Mouse (Mus musculus) limb, embryonic 14.5 days (tissue): ENCODE measurements around the gene Dnm2. TPM values are rescaled to one million over a fixed set of nuclear protein-coding genes. Genes with fewer than 3 reads are reported as not detected.

Experiments
- ATAC-seq: fragments of 200-750 bp; cut with Nextera tagmentation; 2 replicates; pipeline ENCODE4 v1.8.0; 2017; ENCODE audit warnings: low read depth, moderate number of reproducible peaks, moderate TSS enrichment; ENCODE audit not compliant: low FRiP score
- DNase-seq: peaks from one replicate; pipeline ENCODE4 v3.0.0-alpha.2; 2015; ENCODE audit warnings: low spot score
- H3K27ac ChIP-seq: fragments of 300-500 bp; sonication (generic); replicated peaks from 2 replicates; pipeline ENCODE4 v1.5.1; 2014; ENCODE audit warnings: low read depth, mild to moderate bottlenecking, low read length, moderate library complexity, mixed read lengths
- H3K27me3 ChIP-seq: fragments of 300-500 bp; sonication (generic); 2 replicates; pipeline ENCODE4 v1.6.1; 2014; ENCODE audit warnings: low read length, mixed read lengths; ENCODE audit not compliant: control insufficient read depth, insufficient read depth
- H3K36me3 ChIP-seq: fragments of 300-500 bp; sonication (generic); 2 replicates; pipeline ENCODE4 v1.6.1; 2014; ENCODE audit warnings: mild to moderate bottlenecking, low read length, moderate library complexity, mixed read lengths; ENCODE audit not compliant: control insufficient read depth, insufficient read depth
- H3K4me1 ChIP-seq: fragments of 300-500 bp; sonication (generic); 2 replicates; pipeline ENCODE4 v1.6.1; 2014; ENCODE audit warnings: antibody characterized with exemption, low read length, mixed read lengths; ENCODE audit not compliant: control insufficient read depth, insufficient read depth
- H3K4me2 ChIP-seq: fragments of 300-500 bp; sonication (generic); replicated peaks from 2 replicates; pipeline ENCODE4 v1.6.1; 2014; ENCODE audit warnings: low read depth, mild to moderate bottlenecking, low read length, moderate library complexity; ENCODE audit not compliant: severe bottlenecking
- H3K4me3 ChIP-seq: fragments of 300-500 bp; sonication (generic); replicated peaks from 2 replicates; pipeline ENCODE4 v1.5.1; 2014; ENCODE audit warnings: low read length
- H3K9ac ChIP-seq: fragments of 300-500 bp; sonication (generic); 2 replicates; pipeline ENCODE4 v1.6.1; 2014; ENCODE audit warnings: mild to moderate bottlenecking, low read depth, low read length, moderate library complexity; ENCODE audit not compliant: severe bottlenecking
- H3K9me3 ChIP-seq: fragments of 300-500 bp; sonication (generic); 2 replicates; pipeline ENCODE4 v1.6.1; 2016; ENCODE audit warnings: low read length; ENCODE audit not compliant: control insufficient read depth
- POLR2A ChIP-seq: fragments of 200-500 bp; IDR thresholded peaks from 2 replicates; pipeline ENCODE4 v1.8.0; 2012; ENCODE audit warnings: inconsistent platforms, mild to moderate bottlenecking, moderate library complexity, borderline replicate concordance; ENCODE audit not compliant: insufficient read depth, insufficient read length; ENCODE audit errors: extremely low read depth
- WGBS: fragments of 180-500 bp; shearing (Covaris S2); extraction: QIAGEN DNeasy Blood & Tissue Kit; methylation state at CpG from one replicate; pipeline ENCODE4 v1.1.7; 2014; 5-methylcytosine and 5-hydroxymethylcytosine counted together
- polyA plus RNA-seq, 2 experiments: library from polyadenylated mRNA; depleted of rRNA in 1 of 2; stranded (reverse) in 1 of 2; unstranded in 1 of 2; fragments of >200 nt; fragmentation: Nextera tagmentation in 1 of 2; extraction: Ambion mirVana in 1 of 2; gene quantifications; 2 replicates each; pipeline versions ENCODE4 v1.2.1 to v1.2.3; 2012 to 2014

Dnm2 gene
- polyA plus RNA-seq, 2 experiments: 62.6 to 68.3 TPM

- Histone ChIP-seq H3K36me3 (0 out of 2 replicates have a peak, but pooled peaks cover 2% of the 10 kb centered on the region), H3K9me3 (no peaks in the 10 kb centered on the region), H3K27me3 (no peaks in the 10 kb centered on the region), H3K27ac (no peak overlapping the region), H3K4me3 (no peak overlapping the region), H3K4me1 (no peaks in the 10 kb centered on the region), H3K4me2 (no peak overlapping the region), H3K9ac (no peak overlapping the region)
- TF ChIP-seq POLR2A: no peak
- DNase-seq: no peak
- no peak for ATAC-seq
- 77% methylated on average over 8 of the region's 8 CpGs for WGBS
Measured at GRCm38 (mm10) chr9:21451870-21452269, 27.2 kb downstream of the Dnm2 start.

DNA sequence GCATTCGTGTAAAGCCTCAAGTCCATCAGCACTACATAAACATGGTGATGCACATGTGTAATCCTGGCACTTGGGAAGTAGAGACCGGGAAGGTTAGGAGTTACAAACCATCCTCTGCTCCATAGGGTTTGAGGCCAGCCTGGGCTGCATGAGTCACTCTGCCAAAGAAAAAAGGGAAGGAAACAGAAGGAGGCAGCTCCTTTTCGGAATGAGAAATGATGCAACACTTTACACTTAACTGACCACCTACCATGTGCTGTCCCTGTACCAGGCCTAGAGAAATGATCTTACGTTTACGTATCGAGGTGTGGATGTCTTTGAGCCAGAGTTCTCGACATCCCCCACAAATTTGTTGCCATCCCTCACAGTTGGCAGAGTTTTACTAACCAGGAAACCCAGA is 28.3 kb downstream of the Dnm2 start:
- Histone ChIP-seq H3K4me1 (no peaks in the 10 kb centered on the region), H3K4me3 (no peak overlapping the region), H3K4me2 (no peak overlapping the region), H3K9me3 (no peaks in the 10 kb centered on the region), H3K27ac (no peak overlapping the region), H3K36me3 (peaks cover 3% of the 10 kb centered on the region; the same call in 1 of the 2 replicates), H3K9ac (no peak overlapping the region), H3K27me3 (no peaks in the 10 kb centered on the region)
- ATAC-seq: no peak
- DNase-seq: no peak
- TF ChIP-seq POLR2A: no peak
- WGBS: 86% methylated on average over 7 of the region's 7 CpGs

DNA sequence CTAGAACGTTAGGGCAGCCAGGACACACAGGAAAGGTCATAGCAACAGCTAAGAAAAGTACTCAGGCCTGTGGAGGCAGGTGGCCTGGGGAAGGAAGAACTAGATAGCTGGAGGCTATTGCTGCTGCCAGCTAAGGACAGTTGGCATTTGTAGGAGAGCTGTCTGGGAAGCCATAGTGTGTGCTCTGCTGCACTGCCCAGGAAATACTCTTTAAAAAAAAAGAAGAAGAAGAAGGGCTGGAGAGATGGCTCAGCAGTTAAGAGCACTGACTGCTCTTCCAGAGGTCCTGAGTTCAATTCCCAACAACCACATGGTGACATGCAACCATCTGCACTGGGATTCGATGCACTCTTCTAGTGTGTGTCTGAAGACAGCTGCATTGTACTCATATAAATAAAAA is 28.8 kb downstream of the Dnm2 start:
- H3K4me1 ChIP-seq: no peaks in the 10 kb centered on the region
- 87% methylated on average over 2 of the region's 2 CpGs for WGBS
- ATAC-seq: no peak
- H3K9me3 ChIP-seq: no peaks in the 10 kb centered on the region
- no peak overlapping the region for H3K27ac ChIP-seq
- TF ChIP-seq POLR2A: no peak
- no peak overlapping the region for H3K9ac ChIP-seq
- H3K27me3 ChIP-seq: no peaks in the 10 kb centered on the region
- no peak for DNase-seq
- H3K36me3 ChIP-seq: peaks cover 3% of the 10 kb centered on the region; the same call in 1 of the 2 replicates
- no peak overlapping the region for H3K4me3 ChIP-seq
- no peak overlapping the region for H3K4me2 ChIP-seq

DNA sequence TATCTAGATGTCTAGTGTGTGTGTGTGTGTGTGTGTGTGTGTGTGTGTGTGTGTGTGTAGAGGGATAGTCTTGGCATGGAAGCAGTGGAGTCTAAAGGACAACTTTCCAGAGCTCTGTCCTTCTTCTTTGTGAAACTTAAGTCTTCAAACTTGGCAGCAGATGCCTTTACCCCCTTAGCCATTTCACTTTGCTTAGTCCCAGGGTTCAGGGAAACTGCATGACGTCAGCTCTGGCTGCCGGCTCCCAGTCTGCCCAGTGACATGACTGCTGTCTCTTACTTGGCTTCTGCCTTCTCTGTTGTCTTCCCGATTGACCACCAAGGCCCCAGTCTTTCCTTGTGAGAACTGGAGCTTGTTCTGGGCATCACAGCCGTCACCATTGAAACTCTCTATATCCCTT is 29.8 kb downstream of the Dnm2 start:
- Histone ChIP-seq H3K9ac (no peak overlapping the region), H3K4me3 (no peak overlapping the region), H3K27ac (no peak overlapping the region), H3K4me2 (no peak overlapping the region), H3K27me3 (no peaks in the 10 kb centered on the region), H3K9me3 (no peaks in the 10 kb centered on the region), H3K36me3 (peaks cover 12% of the 10 kb centered on the region), H3K4me1 (no peaks in the 10 kb centered on the region)
- WGBS: 80% methylated on average over 4 of the region's 4 CpGs
- DNase-seq (no peak), ATAC-seq (no peak)
- TF ChIP-seq POLR2A: no peak

- Histone ChIP-seq H3K36me3 (peaks cover 15% of the 10 kb centered on the region), H3K9me3 (no peaks in the 10 kb centered on the region), H3K4me2 (no peak overlapping the region), H3K4me3 (no peak overlapping the region), H3K27me3 (no peaks in the 10 kb centered on the region), H3K4me1 (no peaks in the 10 kb centered on the region), H3K9ac (no peak overlapping the region), H3K27ac (no peak overlapping the region)
- DNase-seq (no peak), ATAC-seq (no peak)
- TF ChIP-seq POLR2A: no peak
- 70% methylated on average over 4 of the region's 4 CpGs for WGBS
Measured at GRCm38 (mm10) chr9:21455103-21455770, 30.5 kb downstream of the Dnm2 start.
